Mouse (Mus musculus): ENCODE measurements around the gene Tulp2. TPM values are rescaled to one million over a fixed set of nuclear protein-coding genes. Genes with fewer than 3 reads are reported as not detected.

Tulp2 gene
- polyA plus RNA-seq, 1 experiment from 2014 or later, result 1.8 TPM

DNA sequence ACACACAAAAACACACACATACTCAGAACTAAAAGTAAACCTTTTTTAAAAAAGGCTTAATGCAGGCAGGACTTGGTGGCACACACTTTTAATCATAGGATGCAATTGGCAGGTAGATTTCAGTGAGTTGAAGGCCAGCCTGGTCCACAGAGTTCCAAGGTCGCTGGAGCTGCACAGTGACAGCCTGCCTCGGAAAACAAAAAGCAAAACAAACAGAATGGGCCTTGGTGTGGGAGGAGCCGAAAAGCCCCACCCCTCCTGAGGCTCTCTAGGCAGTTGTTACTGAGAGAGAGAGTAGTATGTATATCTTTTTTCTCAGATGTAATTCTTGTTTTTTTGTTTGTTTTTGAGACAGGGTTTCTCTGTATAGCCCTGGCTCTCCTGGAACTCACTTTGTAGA is 9.6 kb downstream of the Tulp2 start:
- Histone ChIP-seq H3K27me3 (replicated peaks) (no peaks in the 10 kb centered on the region), H3K4me3 (replicated peaks) (no peak overlapping the region), H3K9me3 (no peaks in the 10 kb centered on the region), H3K9ac (no peak overlapping the region), H3K27ac (peak overlapping the region; percentile 51; the same call in 1 of the 2 replicates), H3K36me3 (peaks cover 34% of the 10 kb centered on the region), H3K4me2 (0 out of 2 replicates have a peak overlapping the region, but pooled peaks have one; percentile 25), H3K4me1 (peaks cover 19% of the 10 kb centered on the region)
- WGBS, result 11% methylated on average over 3 of the region's 3 CpGs
- peak; percentile 67; the same call in 1 of the 2 replicates for ATAC-seq (ENCODE audit: insufficient read depth, low FRiP score, low read depth)

DNA sequence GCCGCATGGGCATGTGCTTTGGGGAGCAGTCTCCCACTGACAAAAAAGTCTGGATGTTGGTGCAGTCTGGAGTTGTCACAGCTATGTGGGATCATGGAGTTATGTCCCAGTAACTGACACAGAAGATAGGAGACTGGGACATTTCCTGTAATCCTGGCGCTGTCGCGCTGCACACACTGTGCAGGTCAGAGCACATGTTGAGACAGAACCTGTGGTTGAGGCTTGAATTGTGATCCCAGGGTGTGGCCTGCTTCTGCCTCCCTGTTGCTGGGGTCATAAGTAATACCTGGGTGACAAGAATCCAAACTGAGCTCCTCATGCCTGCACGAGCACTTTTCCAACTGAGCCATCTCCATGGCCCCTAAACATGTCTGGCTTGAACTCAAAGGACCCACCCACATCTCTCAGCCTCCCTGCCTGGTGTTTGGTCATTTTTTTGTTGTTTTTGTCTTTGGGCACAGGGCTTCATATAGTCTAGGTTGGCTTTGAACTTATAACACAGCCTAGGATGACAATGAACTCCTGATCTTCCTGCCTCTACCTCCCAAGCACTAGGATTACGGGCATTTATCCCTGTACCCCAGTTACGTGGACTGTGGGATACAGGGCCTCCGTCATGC is 10.7 kb downstream of the Tulp2 start:
- ATAC-seq (ENCODE audit: insufficient read depth, low FRiP score, low read depth), result no peak
- H3K9me3 ChIP-seq, result no peaks in the 10 kb centered on the region
- WGBS, result 95% methylated on average over 8 of the region's 8 CpGs

DNA sequence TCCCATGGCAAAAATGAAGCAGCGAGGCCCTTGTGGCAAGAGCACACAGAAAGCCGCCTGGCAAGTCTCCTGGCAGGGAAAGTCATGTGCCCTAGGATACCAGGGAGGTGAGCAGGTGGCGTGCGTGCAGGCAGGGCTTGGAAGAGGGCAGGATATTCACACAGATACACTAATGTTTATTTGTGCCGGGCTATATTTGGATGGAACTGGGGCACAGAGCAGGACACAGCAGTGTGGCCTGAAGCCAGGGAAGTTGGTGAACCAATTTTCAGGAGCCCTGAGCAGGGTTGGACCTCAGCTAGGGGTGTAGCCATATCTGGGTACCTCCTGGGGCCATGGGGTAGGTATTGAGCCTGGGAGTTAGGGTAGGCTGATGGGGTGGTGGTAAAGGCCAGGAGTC is 11.3 kb downstream of the Tulp2 start:
- Histone ChIP-seq H3K27ac (no peak overlapping the region; the same call in 1 of the 2 replicates), H3K4me2 (no peak overlapping the region), H3K9ac (no peak overlapping the region), H3K4me1 (peaks cover 19% of the 10 kb centered on the region), H3K9me3 (no peaks in the 10 kb centered on the region), H3K27me3 (replicated peaks) (no peaks in the 10 kb centered on the region), H3K4me3 (replicated peaks) (no peak overlapping the region), H3K36me3 (peaks cover 49% of the 10 kb centered on the region)
- WGBS, result 87% methylated on average over 5 of the region's 5 CpGs
- ATAC-seq (ENCODE audit: insufficient read depth, low FRiP score, low read depth), result no peak

More for the DNA sequence above, 10.7 kb downstream of the Tulp2 start:
- Histone ChIP-seq H3K27ac (peak overlapping the region; percentile 3; the same call in 1 of the 2 replicates), H3K4me2 (no peak overlapping the region), H3K27me3 (replicated peaks) (no peaks in the 10 kb centered on the region), H3K4me1 (peaks cover 19% of the 10 kb centered on the region), H3K9ac (no peak overlapping the region), H3K4me3 (replicated peaks) (no peak overlapping the region), H3K36me3 (peaks cover 42% of the 10 kb centered on the region)

DNA sequence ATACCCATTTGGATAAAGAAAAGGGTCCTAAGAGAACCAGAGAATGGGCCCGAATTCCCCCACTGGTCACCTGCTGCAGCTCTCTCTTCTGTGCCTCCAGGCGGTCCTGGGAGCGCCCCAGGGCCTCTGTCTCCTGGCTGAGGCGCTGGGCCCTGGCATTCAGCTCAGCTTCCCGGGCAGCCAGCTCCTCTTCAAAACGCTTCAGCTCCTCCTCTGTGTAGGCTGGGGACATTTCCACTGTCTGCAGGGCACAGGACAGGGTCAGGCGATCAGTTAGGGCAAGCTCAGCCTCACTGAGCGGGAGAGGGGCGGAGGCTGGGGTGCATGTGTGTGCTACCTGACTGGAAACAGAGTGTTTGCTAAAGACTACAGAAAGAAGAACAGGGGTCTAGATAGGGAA is 12.9 kb downstream of the Tulp2 start:
- Histone ChIP-seq H3K27me3 (replicated peaks) (no peaks in the 10 kb centered on the region), H3K4me1 (peaks cover 13% of the 10 kb centered on the region), H3K9me3 (no peaks in the 10 kb centered on the region), H3K4me3 (replicated peaks) (no peak overlapping the region), H3K9ac (no peak overlapping the region), H3K4me2 (no peak overlapping the region), H3K36me3 (peaks cover 59% of the 10 kb centered on the region), H3K27ac (no peak overlapping the region)
- WGBS, result 86% methylated on average over 9 of the region's 9 CpGs
- no peak for ATAC-seq (ENCODE audit: insufficient read depth, low FRiP score, low read depth)

DNA sequence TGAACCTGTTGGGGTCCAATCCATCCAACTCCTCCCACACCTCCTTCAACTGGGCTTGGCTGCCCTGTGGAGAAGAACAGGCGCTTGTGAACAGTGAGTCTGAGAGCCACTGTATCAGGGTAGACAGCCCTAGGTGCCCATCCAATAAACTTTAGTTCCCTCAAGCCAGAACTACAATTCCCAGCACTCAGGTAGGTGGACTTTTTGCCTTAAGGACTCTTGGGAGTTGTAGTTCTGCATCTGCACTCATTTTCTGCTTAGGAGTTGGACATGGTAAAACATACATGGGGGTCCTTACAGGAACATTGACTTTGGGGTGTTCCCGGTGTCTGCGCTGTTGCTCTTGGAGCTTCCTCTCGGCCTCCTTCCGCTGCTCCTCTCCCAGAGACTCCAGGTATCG is 16.8 kb downstream of the Tulp2 start:
- peaks cover 59% of the 10 kb centered on the region for H3K36me3 ChIP-seq

DNA sequence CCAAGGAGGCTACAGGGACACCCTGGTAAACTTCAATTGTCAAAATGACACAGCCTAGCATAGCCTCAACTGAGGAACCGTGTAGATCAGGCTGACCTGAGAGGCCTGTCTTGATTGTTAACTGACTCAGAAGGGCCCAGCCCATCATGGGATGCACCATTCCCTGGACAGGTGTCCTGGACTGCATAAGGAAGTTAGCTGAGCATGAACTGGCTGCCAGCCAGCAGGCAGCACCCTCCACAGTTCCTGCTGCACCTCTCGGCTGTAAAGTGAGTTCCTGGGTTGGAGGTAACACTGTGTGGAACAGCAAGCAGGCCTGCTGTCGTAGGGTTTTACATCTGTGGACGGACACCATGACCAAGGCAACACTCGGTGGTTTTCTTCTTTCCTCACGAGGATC is 25.9 kb downstream of the Tulp2 start:
- Histone ChIP-seq H3K4me1 (peaks cover 12% of the 10 kb centered on the region), H3K9me3 (no peaks in the 10 kb centered on the region), H3K27me3 (replicated peaks) (no peaks in the 10 kb centered on the region), H3K36me3 (peaks cover 17% of the 10 kb centered on the region), H3K4me2 (no peak overlapping the region), H3K4me3 (replicated peaks) (no peak overlapping the region), H3K9ac (no peak overlapping the region), H3K27ac (0 out of 2 replicates have a peak overlapping the region, but pooled peaks have one; percentile 24)
- WGBS, result 80% methylated on average over 6 of the region's 6 CpGs
- ATAC-seq (ENCODE audit: insufficient read depth, low FRiP score, low read depth), result no peak

More for the DNA sequence above, 16.8 kb downstream of the Tulp2 start:
- Histone ChIP-seq H3K9ac (no peak overlapping the region), H3K4me3 (replicated peaks) (no peak overlapping the region), H3K4me1 (no peaks in the 10 kb centered on the region), H3K27ac (no peak overlapping the region), H3K4me2 (no peak overlapping the region), H3K27me3 (replicated peaks) (no peaks in the 10 kb centered on the region), H3K9me3 (no peaks in the 10 kb centered on the region)
- no peak for ATAC-seq (ENCODE audit: insufficient read depth, low FRiP score, low read depth)
- WGBS, result 94% methylated on average over 6 of the region's 6 CpGs

DNA sequence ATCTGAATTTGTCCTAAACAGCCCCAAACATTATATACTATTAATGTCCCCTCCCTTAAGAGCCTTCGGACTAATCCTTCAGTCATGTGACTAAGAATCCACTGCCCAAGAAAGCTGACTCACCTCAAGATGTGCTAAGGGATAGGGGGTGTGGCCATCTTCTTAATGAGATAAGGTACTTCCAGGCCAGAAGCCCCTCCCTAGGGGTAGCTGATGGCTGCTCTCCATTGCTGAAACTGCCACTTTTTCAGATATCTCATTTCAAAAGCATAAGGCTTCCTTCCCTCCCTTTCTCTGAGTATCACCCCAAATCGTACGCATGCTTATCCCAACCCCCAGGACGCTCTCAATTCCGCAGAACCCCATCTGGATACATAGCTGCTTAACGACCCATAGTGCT is 26.9 kb downstream of the Tulp2 start:
- H3K9ac ChIP-seq, result no peak overlapping the region
- no peaks in the 10 kb centered on the region for H3K27me3 ChIP-seq (replicated peaks)
- peak; percentile 55; the same call in 1 of the 2 replicates for ATAC-seq (ENCODE audit: insufficient read depth, low FRiP score, low read depth)
- H3K9me3 ChIP-seq, result no peaks in the 10 kb centered on the region
- 77% methylated on average over 6 of the region's 6 CpGs for WGBS
- H3K36me3 ChIP-seq, result peaks cover 17% of the 10 kb centered on the region
- peaks cover 12% of the 10 kb centered on the region for H3K4me1 ChIP-seq
- peak overlapping the region; percentile 85; the same call in 1 of the 2 replicates for H3K4me3 ChIP-seq (replicated peaks)
- H3K27ac ChIP-seq, result peak overlapping the region; percentile 96; the same call in 1 of the 2 replicates
- H3K4me2 ChIP-seq, result peak overlapping the region; percentile 98; the same call in 1 of the 2 replicates

DNA sequence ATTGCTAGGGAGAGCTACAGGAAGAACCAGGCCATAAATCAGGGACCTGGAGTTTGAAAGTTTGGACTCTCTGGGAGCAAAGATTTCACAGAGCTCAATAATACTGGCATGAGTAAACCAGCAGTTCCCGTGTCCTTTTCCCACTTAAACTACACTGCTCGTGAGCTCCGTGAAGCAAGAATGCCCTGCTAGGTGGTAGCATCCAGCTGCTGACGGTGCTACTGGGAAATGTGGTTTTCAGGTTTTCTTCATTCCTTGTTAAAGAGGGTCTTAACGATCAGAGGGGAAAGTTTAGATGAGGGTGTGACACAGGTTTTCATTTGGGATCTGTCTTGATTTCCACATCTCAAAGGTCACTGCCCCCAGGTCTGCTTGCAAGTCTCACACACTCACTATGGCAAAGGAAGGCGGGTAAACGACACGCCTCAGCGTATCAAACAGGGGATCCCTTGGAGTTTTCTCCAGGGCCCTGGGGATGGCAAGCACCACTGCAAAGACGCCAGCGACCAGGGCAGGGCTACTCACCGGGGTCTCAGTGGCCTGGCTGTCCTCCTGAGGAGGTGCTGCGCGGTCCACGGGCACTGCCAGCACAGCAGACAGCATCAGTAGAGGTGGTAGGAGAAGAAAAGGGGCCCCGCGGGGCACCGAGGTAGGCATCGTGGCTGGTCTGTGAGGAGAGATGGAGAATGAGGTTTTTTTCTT is 27.7 kb downstream of the Tulp2 start:
- Histone ChIP-seq H3K4me3 (replicated peaks) (peak overlapping the region; percentile 85), H3K9me3 (no peaks in the 10 kb centered on the region), H3K4me2 (peak overlapping the region; percentile 98), H3K27ac (peak overlapping the region; percentile 96), H3K27me3 (replicated peaks) (no peaks in the 10 kb centered on the region), H3K4me1 (peaks cover 12% of the 10 kb centered on the region), H3K9ac (peak overlapping the region; percentile 91; the same call in 1 of the 2 replicates), H3K36me3 (peaks cover 17% of the 10 kb centered on the region)
- WGBS, result 21% methylated on average over 19 of the region's 19 CpGs
- ATAC-seq (ENCODE audit: insufficient read depth, low FRiP score, low read depth), result no peak; the same call in 1 of the 2 replicates

DNA sequence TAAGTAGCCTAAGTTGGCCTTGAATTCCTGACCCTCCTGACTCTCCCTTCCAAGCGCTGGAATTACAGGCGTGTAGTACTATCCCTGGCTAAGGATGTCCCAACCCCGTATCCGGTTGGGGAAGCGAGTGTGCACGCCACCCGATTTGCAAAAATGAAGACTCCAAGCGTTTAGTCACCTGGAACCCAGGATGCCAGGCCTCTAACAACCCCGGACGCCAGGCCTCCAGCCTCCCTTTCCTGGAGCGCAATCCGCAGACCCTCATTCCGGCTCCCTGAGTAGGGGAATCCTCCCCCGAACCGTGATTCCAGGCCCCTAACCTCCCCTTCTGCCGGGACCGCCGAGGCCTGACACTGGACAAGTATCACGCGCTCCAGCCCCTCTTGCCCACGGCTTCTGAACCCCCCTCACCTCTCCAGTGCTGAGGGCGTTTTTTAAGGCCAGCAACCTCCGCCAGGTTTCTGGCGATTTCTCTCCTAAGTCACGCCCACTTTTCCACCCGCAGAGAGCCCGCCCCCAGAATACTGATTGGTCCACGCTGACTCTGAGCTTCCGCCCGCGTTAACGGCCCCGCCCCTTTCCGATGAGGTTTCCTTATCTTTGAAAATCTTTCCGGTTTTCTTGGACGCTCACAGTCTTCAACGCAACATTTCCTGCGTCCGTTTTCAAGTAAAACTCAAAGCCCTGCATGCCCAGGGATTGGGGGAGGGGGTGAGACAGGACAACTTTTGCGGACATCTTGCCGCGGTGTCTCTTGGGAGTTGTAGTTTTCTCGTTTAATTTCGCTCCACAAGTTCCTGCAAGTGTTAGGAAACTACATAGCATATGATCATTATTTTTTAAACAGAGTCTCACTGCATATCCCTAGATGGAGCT is 28.5 kb downstream of the Tulp2 start, which contains the start of gene Nucb1:
Gene Nucb1 (minus strand): TSS at position 495 of the 876 bp plus-strand sequence.
- H3K9ac ChIP-seq, result peak within 1 kb of the TSS; percentile 91
- H3K4me3 ChIP-seq (replicated peaks), result peak within 1 kb of the TSS; percentile 85
- H3K9me3 ChIP-seq, result no peaks in the 10 kb centered on the region
- under 1% methylated on average over 44 of the region's 44 CpGs for WGBS
- H3K4me1 ChIP-seq, result peaks cover 12% of the 10 kb centered on the region
- peak; percentile 86 for ATAC-seq (ENCODE audit: insufficient read depth, low FRiP score, low read depth)
- H3K27ac ChIP-seq, result peak within 1 kb of the TSS; percentile 96
- no peaks in the 10 kb centered on the region for H3K27me3 ChIP-seq (replicated peaks)
- peaks cover 13% of the 10 kb centered on the region for H3K36me3 ChIP-seq
- peak within 1 kb of the TSS; percentile 98 for H3K4me2 ChIP-seq

DNA sequence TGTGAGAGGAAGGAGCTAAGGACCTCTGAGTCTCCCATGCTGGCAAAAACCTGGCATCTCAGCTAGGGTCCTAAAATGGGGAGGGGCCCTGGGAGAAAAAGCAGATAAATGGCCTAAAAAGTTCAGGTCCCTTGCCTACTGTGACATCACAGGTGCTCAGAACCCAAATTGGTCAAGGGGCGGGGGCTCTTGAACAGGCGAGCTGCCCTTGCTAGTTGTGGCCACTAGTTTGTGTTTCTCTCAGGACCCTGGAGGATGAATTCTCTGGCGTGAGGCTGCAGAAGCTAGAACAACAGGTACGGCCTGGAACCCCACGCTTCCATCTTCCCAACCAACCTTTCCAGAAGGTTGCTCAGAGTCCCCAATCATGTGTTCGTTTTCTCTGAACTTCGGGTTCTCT is 32.7 kb downstream of the Tulp2 start:
- no peaks in the 10 kb centered on the region for H3K36me3 ChIP-seq
- ATAC-seq (ENCODE audit: insufficient read depth, low FRiP score, low read depth), result no peak
- no peaks in the 10 kb centered on the region for H3K27me3 ChIP-seq (replicated peaks)
- H3K9me3 ChIP-seq, result no peaks in the 10 kb centered on the region
- no peak overlapping the region for H3K4me3 ChIP-seq (replicated peaks)
- WGBS, result 83% methylated on average over 7 of the region's 7 CpGs
- H3K4me1 ChIP-seq, result peaks cover 9% of the 10 kb centered on the region
- no peak overlapping the region for H3K4me2 ChIP-seq
- H3K9ac ChIP-seq, result no peak overlapping the region
- H3K27ac ChIP-seq, result peak overlapping the region; percentile 32; the same call in 1 of the 2 replicates

DNA sequence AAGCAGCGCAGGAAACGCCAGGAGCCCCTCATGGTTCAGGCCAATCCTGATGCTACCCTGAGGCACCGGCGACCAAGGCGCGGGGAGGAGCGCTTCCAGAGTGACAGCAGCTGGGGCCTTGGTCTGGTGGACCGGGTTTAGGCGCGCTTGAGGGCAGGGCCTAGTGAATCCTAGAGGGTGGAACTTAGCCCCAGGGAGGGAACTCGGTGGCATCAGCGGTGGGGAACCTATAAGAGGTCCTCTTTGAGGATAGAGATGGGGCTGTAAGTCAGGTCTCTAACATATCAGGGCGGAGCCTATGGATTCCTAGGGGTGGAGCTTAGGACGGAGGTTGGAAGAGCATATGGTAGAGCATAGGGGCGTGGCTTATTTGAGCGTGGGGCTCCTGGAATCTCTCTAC is 33.8 kb downstream of the Tulp2 start:
- Histone ChIP-seq H3K4me1 (peaks cover 6% of the 10 kb centered on the region), H3K9ac (no peak overlapping the region)

More for the DNA sequence above, 33.8 kb downstream of the Tulp2 start:
- peak; percentile 51; the same call in 1 of the 2 replicates for ATAC-seq (ENCODE audit: insufficient read depth, low FRiP score, low read depth)
- Histone ChIP-seq H3K4me3 (replicated peaks) (no peak overlapping the region), H3K27ac (0 out of 2 replicates have a peak overlapping the region, but pooled peaks have one; percentile 32), H3K36me3 (no peaks in the 10 kb centered on the region), H3K9me3 (no peaks in the 10 kb centered on the region), H3K4me2 (peak overlapping the region; percentile 34), H3K27me3 (replicated peaks) (no peaks in the 10 kb centered on the region)
- whole genome bisulfite sequencing, result 22% methylated on average over 16 of the region's 16 CpGs
